Mouse (Mus musculus): Measurements from ENCODE around the gene Eif4e3. TPM values are rescaled to one million over a fixed set of nuclear protein-coding genes. Genes with fewer than 3 reads are reported as not detected.

Gene Eif4e3
- polyA plus RNA-seq, 1 experiment from 2014 or later: 19.6 TPM

- H3K27ac ChIP-seq (ENCODE audit: low read depth, low read length): no peak overlapping the region
Observed at GRCm38 (mm10) chr6:99669481-99670325, 3.1 kb upstream of the Eif4e3 start.

DNA sequence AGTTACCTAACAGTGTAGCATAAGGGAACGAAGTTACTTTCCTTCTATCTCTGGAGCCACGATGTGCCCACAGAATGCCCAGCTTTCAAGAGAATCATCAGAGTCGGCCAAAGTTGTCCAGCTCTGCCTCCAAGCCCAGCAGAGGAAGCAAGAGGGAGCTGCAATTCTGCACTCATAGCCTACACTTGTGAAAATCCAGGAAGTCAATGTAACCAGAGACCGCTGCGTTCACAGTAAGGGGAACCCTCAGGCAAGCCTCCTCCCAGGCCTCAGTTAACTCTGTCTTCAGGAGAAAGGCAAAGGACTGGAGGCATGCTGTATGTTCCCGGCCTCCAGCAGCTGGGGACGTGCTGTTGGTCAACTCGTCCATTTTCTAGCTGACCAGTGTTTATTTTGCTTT, 719 bp upstream of the Eif4e3 start:
- peak overlapping the region; percentile 94 for H3K4me2 ChIP-seq (ENCODE audit: low read depth)
- peak overlapping the region; percentile 68 for H3K27ac ChIP-seq (ENCODE audit: low read depth, low read length)
- no peaks in the 10 kb centered on the region for H3K9me3 ChIP-seq (ENCODE audit: control insufficient read depth, low read length)
- DNase-seq (ENCODE audit: low spot score) (no peak), ATAC-seq (ENCODE audit: insufficient read depth, low FRiP score, low TSS enrichment) (no peak)
- H3K27me3 ChIP-seq (ENCODE audit: control insufficient read depth, insufficient read depth, low read length): no peaks in the 10 kb centered on the region
- no peaks in the 10 kb centered on the region for H3K36me3 ChIP-seq (ENCODE audit: control insufficient read depth, insufficient read depth, low read length)
- 30% methylated on average over 8 of the region's 8 CpGs for WGBS
- peak overlapping the region; percentile 92; the same call in 1 of the 2 replicates for H3K9ac ChIP-seq (ENCODE audit: low read length)
- peaks cover 15% of the 10 kb centered on the region for H3K4me1 ChIP-seq (ENCODE audit: control insufficient read depth, insufficient read depth, low read length)
- H3K4me3 ChIP-seq (ENCODE audit: low read depth, low read length): no peak overlapping the region; the same call in 1 of the 2 replicates

More at GRCm38 (mm10) chr6:99669481-99670325, 3.1 kb upstream of the Eif4e3 start:
- peak; percentile 63 for DNase-seq (ENCODE audit: low spot score)
- Histone ChIP-seq H3K36me3 (ENCODE audit: control insufficient read depth, insufficient read depth, low read length) (no peaks in the 10 kb centered on the region), H3K4me3 (ENCODE audit: low read depth, low read length) (no peak overlapping the region), H3K9me3 (ENCODE audit: control insufficient read depth, low read length) (no peaks in the 10 kb centered on the region), H3K4me2 (ENCODE audit: low read depth) (no peak overlapping the region), H3K4me1 (ENCODE audit: control insufficient read depth, insufficient read depth, low read length) (peaks cover 15% of the 10 kb centered on the region), H3K9ac (ENCODE audit: low read length) (no peak overlapping the region), H3K27me3 (ENCODE audit: control insufficient read depth, insufficient read depth, low read length) (no peaks in the 10 kb centered on the region)
- peak; percentile 56; the same call in 1 of the 2 replicates for ATAC-seq (ENCODE audit: insufficient read depth, low FRiP score, low TSS enrichment)
- WGBS: 22% methylated on average over 5 of the region's 5 CpGs

GRCm38 (mm10) chr6:99665457-99666317, 884 bp downstream of the Eif4e3 start:
- Histone ChIP-seq H3K9me3 (ENCODE audit: control insufficient read depth, low read length) (no peaks in the 10 kb centered on the region), H3K4me3 (ENCODE audit: low read depth, low read length) (peak overlapping the region; percentile 81), H3K4me2 (ENCODE audit: low read depth) (peak overlapping the region; percentile 94), H3K9ac (ENCODE audit: low read length) (peak overlapping the region; percentile 92), H3K27ac (ENCODE audit: low read depth, low read length) (peak overlapping the region; percentile 68), H3K4me1 (ENCODE audit: control insufficient read depth, insufficient read depth, low read length) (peaks cover 16% of the 10 kb centered on the region), H3K27me3 (ENCODE audit: control insufficient read depth, insufficient read depth, low read length) (no peaks in the 10 kb centered on the region), H3K36me3 (ENCODE audit: control insufficient read depth, insufficient read depth, low read length) (no peaks in the 10 kb centered on the region)
- DNase-seq (ENCODE audit: low spot score) (no peak), ATAC-seq (ENCODE audit: insufficient read depth, low FRiP score, low TSS enrichment) (no peak; the same call in 1 of the 2 replicates)
- 28% methylated on average over 16 of the region's 16 CpGs for WGBS

DNA sequence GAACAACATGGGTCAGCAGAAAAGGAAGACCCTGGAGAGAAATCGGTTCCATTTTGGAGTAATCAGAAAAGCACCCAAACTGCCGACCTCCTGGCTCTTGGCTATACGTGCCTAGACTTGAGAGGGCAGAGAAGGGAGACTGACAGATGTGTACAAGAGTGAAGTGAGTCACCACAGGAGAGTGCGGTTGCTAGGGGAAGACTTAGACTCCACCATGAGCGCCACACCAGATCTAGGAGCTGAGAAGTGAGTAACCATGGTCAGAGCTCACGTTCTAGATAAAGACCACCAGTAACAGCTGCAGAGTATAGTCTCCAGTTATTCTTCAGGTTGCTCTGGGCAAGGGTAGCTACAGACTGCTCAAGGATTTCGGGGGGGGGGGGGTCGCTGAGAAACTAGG, 3.3 kb downstream of the Eif4e3 start:
- H3K9me3 ChIP-seq (ENCODE audit: control insufficient read depth, low read length): no peaks in the 10 kb centered on the region
- no peak overlapping the region for H3K9ac ChIP-seq (ENCODE audit: low read length)
- ATAC-seq (ENCODE audit: insufficient read depth, low FRiP score, low TSS enrichment) (no peak), DNase-seq (ENCODE audit: low spot score) (no peak)
- no peaks in the 10 kb centered on the region for H3K36me3 ChIP-seq (ENCODE audit: control insufficient read depth, insufficient read depth, low read length)
- WGBS: 78% methylated on average over 8 of the region's 8 CpGs
- H3K4me2 ChIP-seq (ENCODE audit: low read depth): no peak overlapping the region
- no peak overlapping the region for H3K4me3 ChIP-seq (ENCODE audit: low read depth, low read length)
- no peaks in the 10 kb centered on the region for H3K27me3 ChIP-seq (ENCODE audit: control insufficient read depth, insufficient read depth, low read length)
- H3K4me1 ChIP-seq (ENCODE audit: control insufficient read depth, insufficient read depth, low read length): peaks cover 16% of the 10 kb centered on the region
- H3K27ac ChIP-seq (ENCODE audit: low read depth, low read length): no peak overlapping the region

GRCm38 (mm10) chr6:99660443-99660842, 6.1 kb downstream of the Eif4e3 start:
- Histone ChIP-seq H3K4me3 (ENCODE audit: low read depth, low read length) (no peak overlapping the region), H3K27me3 (ENCODE audit: control insufficient read depth, insufficient read depth, low read length) (no peaks in the 10 kb centered on the region), H3K9ac (ENCODE audit: low read length) (no peak overlapping the region), H3K27ac (ENCODE audit: low read depth, low read length) (no peak overlapping the region), H3K4me2 (ENCODE audit: low read depth) (no peak overlapping the region), H3K4me1 (ENCODE audit: control insufficient read depth, insufficient read depth, low read length) (peaks cover 7% of the 10 kb centered on the region; the same call in 1 of the 2 replicates), H3K9me3 (ENCODE audit: control insufficient read depth, low read length) (no peaks in the 10 kb centered on the region), H3K36me3 (ENCODE audit: control insufficient read depth, insufficient read depth, low read length) (no peaks in the 10 kb centered on the region)
- 46% methylated on average over 3 of the region's 3 CpGs for WGBS
- ATAC-seq (ENCODE audit: insufficient read depth, low FRiP score, low TSS enrichment) (no peak), DNase-seq (ENCODE audit: low spot score) (no peak)

DNA sequence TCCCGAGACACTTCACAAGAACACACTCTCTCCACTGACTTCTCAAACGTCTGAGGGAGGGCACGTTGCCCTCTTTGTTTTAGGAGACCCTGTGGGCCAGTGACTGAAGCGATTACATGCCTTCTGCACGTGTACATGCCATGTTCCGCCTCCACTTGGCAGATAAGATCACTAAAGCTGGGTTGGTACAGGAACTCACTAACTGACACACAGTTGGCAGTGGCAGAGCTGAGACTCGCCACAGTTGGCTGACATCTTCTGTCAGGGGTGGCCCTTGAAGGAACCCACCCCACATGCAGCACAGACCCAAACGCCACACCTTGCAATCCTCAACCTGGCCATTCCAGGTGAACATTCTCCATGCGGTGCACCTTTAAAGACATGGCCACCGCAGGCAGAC, 8.0 kb downstream of the Eif4e3 start:
- Histone ChIP-seq H3K4me2 (ENCODE audit: low read depth) (no peak overlapping the region), H3K4me1 (ENCODE audit: control insufficient read depth, insufficient read depth, low read length) (peaks cover 7% of the 10 kb centered on the region; the same call in 1 of the 2 replicates), H3K27ac (ENCODE audit: low read depth, low read length) (no peak overlapping the region), H3K9me3 (ENCODE audit: control insufficient read depth, low read length) (no peaks in the 10 kb centered on the region), H3K9ac (ENCODE audit: low read length) (no peak overlapping the region), H3K36me3 (ENCODE audit: control insufficient read depth, insufficient read depth, low read length) (no peaks in the 10 kb centered on the region), H3K4me3 (ENCODE audit: low read depth, low read length) (no peak overlapping the region), H3K27me3 (ENCODE audit: control insufficient read depth, insufficient read depth, low read length) (no peaks in the 10 kb centered on the region)
- ATAC-seq (ENCODE audit: insufficient read depth, low FRiP score, low TSS enrichment): no peak
- no peak for DNase-seq (ENCODE audit: low spot score)
- WGBS: 93% methylated on average over 10 of the region's 10 CpGs

- H3K27ac ChIP-seq (ENCODE audit: low read depth, low read length): no peak overlapping the region
- no peaks in the 10 kb centered on the region for H3K27me3 ChIP-seq (ENCODE audit: control insufficient read depth, insufficient read depth, low read length)
- WGBS: 92% methylated on average over 2 of the region's 2 CpGs
- H3K4me2 ChIP-seq (ENCODE audit: low read depth): no peak overlapping the region
- DNase-seq (ENCODE audit: low spot score): no peak
- no peaks in the 10 kb centered on the region for H3K36me3 ChIP-seq (ENCODE audit: control insufficient read depth, insufficient read depth, low read length)
- H3K4me1 ChIP-seq (ENCODE audit: control insufficient read depth, insufficient read depth, low read length): peaks cover 9% of the 10 kb centered on the region; the same call in 1 of the 2 replicates
- no peaks in the 10 kb centered on the region for H3K9me3 ChIP-seq (ENCODE audit: control insufficient read depth, low read length)
- no peak overlapping the region for H3K4me3 ChIP-seq (ENCODE audit: low read depth, low read length)
- H3K9ac ChIP-seq (ENCODE audit: low read length): no peak overlapping the region
- ATAC-seq (ENCODE audit: insufficient read depth, low FRiP score, low TSS enrichment): no peak
Observed at GRCm38 (mm10) chr6:99656088-99656487, 10.5 kb downstream of the Eif4e3 start.

DNA sequence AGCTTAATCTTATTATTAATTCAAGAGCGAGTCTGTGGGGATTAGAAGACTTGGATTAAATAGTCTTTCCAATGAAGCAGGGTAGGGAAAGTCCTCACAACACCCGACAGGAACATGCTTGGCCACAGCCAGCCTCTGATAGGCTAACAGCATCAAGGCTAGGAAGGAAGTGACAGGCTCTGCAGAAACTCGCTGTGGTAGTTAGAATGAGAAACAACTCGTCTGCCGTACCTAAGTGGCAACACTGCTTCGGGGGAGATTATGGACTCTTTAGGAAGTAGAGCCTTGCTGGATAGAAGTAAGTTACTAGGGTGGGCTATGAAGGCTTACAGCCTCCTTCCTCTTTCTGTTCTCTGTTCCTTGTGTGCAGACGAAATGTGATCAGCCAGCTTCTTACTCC, 11.1 kb downstream of the Eif4e3 start:
- no peak overlapping the region for H3K4me2 ChIP-seq (ENCODE audit: low read depth)
- H3K27me3 ChIP-seq (ENCODE audit: control insufficient read depth, insufficient read depth, low read length): no peaks in the 10 kb centered on the region
- no peak overlapping the region for H3K4me3 ChIP-seq (ENCODE audit: low read depth, low read length)
- H3K4me1 ChIP-seq (ENCODE audit: control insufficient read depth, insufficient read depth, low read length): peaks cover 5% of the 10 kb centered on the region; the same call in 1 of the 2 replicates
- no peak for DNase-seq (ENCODE audit: low spot score)
- 73% methylated on average over 7 of the region's 7 CpGs for WGBS
- H3K9ac ChIP-seq (ENCODE audit: low read length): no peak overlapping the region
- ATAC-seq (ENCODE audit: insufficient read depth, low FRiP score, low TSS enrichment): no peak
- H3K36me3 ChIP-seq (ENCODE audit: control insufficient read depth, insufficient read depth, low read length): no peaks in the 10 kb centered on the region
- no peaks in the 10 kb centered on the region for H3K9me3 ChIP-seq (ENCODE audit: control insufficient read depth, low read length)
- H3K27ac ChIP-seq (ENCODE audit: low read depth, low read length): no peak overlapping the region
